Mouse (Mus musculus) hindbrain, embryonic 10.5 days (tissue): ENCODE results near the gene Tmem262. TPM values are rescaled to one million over a fixed set of nuclear protein-coding genes. Genes with fewer than 3 reads are reported as not detected.

ENCODE experiments used
- DNase-seq: peaks from one replicate; pipeline ENCODE4 v3.0.0-alpha.2; 2017; ENCODE audit warnings: low spot score
- H3K27ac ChIP-seq: fragments of 300-500 bp; sonication (generic); 2 replicates; pipeline ENCODE4 v1.5.1; 2016; ENCODE audit warnings: mild to moderate bottlenecking, moderate library complexity
- H3K27me3 ChIP-seq: fragments of 300-500 bp; sonication (generic); 2 replicates; pipeline ENCODE4 v1.6.1; 2016; ENCODE audit warnings: mild to moderate bottlenecking; ENCODE audit not compliant: poor library complexity, insufficient read depth, severe bottlenecking
- H3K36me3 ChIP-seq: fragments of 300-500 bp; sonication (generic); 2 replicates; pipeline ENCODE4 v1.6.1; 2016; ENCODE audit warnings: mild to moderate bottlenecking, moderate library complexity
- H3K4me1 ChIP-seq: fragments of 300-500 bp; sonication (generic); replicated peaks from 2 replicates; pipeline ENCODE4 v1.6.1; 2016; ENCODE audit warnings: mild to moderate bottlenecking
- H3K4me3 ChIP-seq: fragments of 300-500 bp; sonication (generic); 2 replicates; pipeline ENCODE4 v1.5.1; 2016; ENCODE audit warnings: mild to moderate bottlenecking, moderate library complexity
- H3K9me3 ChIP-seq: fragments of 300-500 bp; sonication (generic); 2 replicates; pipeline ENCODE4 v1.6.1; 2016; ENCODE audit warnings: mild to moderate bottlenecking, moderate library complexity
- WGBS: fragments of 180-500 bp; shearing (Covaris S2); methylation state at CpG from one replicate; pipeline ENCODE4 v1.1.7; 2016; 5-methylcytosine and 5-hydroxymethylcytosine counted together
- polyA plus RNA-seq: library from polyadenylated mRNA; unstranded; fragments of >200 nt; fragmentation: Nextera tagmentation; extraction: Ambion mirVana; gene quantifications from 2 replicates; pipeline ENCODE4 v1.2.1, GENCODE M21; 2016

The Tmem262 gene
- polyA plus RNA-seq, 1 experiment from 2014 or later = not detected

DNA sequence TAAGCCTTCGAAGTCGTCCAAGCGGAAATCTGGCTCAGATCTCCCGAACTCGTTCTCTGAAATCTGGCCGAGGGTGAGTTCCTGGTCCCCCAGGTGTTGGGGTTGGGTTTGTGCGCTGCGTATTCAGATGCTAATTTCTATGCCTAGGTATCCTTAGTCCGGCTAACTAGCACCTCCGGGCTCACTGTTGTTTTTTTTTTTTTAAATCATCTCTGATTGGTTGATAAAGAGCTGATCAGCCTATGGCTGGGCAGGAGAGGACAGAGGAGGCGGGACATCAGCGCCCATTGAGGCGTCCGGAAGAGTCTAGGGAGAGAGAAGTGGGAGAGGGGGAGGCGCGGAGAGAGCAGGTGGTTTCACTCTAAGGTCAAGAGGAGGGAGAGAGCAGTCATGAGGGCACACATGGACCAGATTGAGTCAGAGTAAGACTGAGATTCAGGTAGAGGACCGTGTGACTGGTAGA, 5.6 kb downstream of the Tmem262 start:
- Histone ChIP-seq H3K4me3 (peak overlapping the region; percentile 87), H3K36me3 (peaks cover 68% of the 10 kb centered on the region), H3K9me3 (no peaks in the 10 kb centered on the region), H3K27ac (peak overlapping the region; percentile 91), H3K4me1 (peaks cover 24% of the 10 kb centered on the region), H3K27me3 (no peaks in the 10 kb centered on the region)
- peak; percentile 74 for DNase-seq
- under 1% methylated on average over 17 of the region's 17 CpGs for WGBS

DNA sequence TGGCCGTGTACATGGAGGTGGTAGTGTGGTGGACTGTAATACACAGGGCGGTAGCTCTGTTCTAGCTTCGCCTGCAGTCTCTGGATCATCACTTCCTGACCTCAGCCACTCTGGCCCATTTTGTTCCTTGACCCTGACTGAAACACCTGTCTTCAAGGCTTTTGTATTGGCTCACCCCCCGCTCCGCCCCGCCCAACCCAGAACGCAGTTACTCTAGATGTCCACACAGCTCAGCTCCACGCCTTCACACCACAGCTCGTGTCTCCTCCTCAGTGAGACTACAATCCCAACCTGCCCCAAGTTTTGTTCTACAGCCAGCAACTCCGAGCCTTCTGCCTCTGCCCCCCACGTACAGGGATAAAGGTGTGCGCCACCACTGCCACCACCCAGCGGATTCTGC, 9.0 kb downstream of the Tmem262 start:
- H3K27ac ChIP-seq = no peak overlapping the region
- no peak for DNase-seq
- no peak overlapping the region for H3K4me3 ChIP-seq
- no peaks in the 10 kb centered on the region for H3K27me3 ChIP-seq
- 94% methylated on average over 13 of the region's 13 CpGs for WGBS
- no peaks in the 10 kb centered on the region for H3K9me3 ChIP-seq
- peaks cover 76% of the 10 kb centered on the region for H3K36me3 ChIP-seq
- peaks cover 17% of the 10 kb centered on the region for H3K4me1 ChIP-seq

DNA sequence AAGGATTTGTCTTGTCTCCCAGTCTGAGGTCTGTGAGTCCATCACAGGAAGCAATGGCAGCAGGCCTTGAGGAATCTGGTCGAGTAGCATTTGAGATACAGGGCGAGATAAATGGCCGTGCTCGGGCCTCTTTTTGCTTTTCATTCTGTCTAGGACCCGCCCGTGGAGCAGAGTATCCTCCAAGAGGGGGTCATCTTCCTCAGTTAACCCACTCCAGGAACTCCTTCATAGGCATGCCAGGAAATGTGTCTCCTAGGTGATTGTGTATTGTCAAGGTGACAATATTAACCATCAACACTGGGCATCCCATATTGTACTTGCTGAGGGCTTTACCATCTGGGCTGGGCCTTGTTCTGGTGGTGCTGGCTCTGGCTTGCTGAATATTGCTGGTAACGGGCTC, 14.3 kb downstream of the Tmem262 start, which contains the start of gene AC131692.1:
TSS of gene AC131692.1 (plus strand) at position 301 of the 400 bp plus-strand sequence.
- 91% methylated on average over 7 of the region's 7 CpGs for WGBS
- H3K27ac ChIP-seq = no peak within 1 kb of the TSS
- peaks cover 95% of the 10 kb centered on the region for H3K36me3 ChIP-seq
- no peaks in the 10 kb centered on the region for H3K4me1 ChIP-seq
- DNase-seq = no peak
- H3K27me3 ChIP-seq = no peaks in the 10 kb centered on the region
- no peaks in the 10 kb centered on the region for H3K9me3 ChIP-seq
- no peak within 1 kb of the TSS for H3K4me3 ChIP-seq

DNA sequence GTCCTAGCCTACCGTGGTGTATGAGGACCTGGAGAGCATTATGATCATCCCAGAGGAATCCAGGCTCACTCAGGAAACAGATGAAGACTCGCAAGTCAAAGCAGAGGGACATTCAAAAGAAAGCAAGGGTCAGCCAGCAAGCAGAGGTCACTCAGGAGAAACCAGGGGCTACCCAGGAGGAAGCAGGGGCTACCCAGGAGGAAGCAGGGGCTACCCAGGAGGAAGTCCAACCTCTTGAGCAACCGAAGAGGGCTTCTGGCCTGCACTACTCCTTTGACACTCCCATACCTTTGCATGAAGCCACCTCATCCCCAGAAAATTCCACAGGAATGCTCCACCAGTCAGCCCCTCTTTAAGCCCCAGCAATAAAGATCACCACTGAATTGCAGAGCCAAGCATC, 18.0 kb downstream of the Tmem262 start:
- H3K4me3 ChIP-seq = no peak overlapping the region
- H3K27ac ChIP-seq = no peak overlapping the region
- H3K9me3 ChIP-seq = no peaks in the 10 kb centered on the region
- no peak for DNase-seq
- H3K27me3 ChIP-seq = no peaks in the 10 kb centered on the region
- 87% methylated on average over 3 of the region's 3 CpGs for WGBS
- no peaks in the 10 kb centered on the region for H3K4me1 ChIP-seq
- peaks cover 65% of the 10 kb centered on the region for H3K36me3 ChIP-seq

DNA sequence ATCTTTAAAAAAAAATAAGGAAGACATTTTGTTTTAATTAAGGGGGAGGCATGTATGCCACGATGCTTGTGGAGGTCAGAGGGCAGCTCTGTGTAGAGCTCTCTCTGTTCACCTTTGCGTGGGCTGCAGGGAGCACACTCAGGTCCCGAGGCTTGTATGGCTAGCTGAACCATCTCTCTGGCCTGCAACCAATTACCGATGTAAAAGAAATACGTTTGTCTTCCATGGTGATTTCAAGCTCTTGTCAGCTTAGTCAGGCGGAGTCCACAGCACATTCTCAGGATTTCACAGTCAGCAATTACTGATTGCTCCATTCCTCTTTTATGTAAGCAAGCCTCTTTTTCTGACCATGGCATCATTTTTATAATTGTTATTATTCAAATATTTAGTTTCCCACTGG, 21.4 kb downstream of the Tmem262 start:
- WGBS = 65% methylated on average over 6 of the region's 6 CpGs
- no peaks in the 10 kb centered on the region for H3K9me3 ChIP-seq
- H3K27ac ChIP-seq = no peak overlapping the region
- no peak for DNase-seq
- no peaks in the 10 kb centered on the region for H3K27me3 ChIP-seq
- H3K4me3 ChIP-seq = no peak overlapping the region
- H3K36me3 ChIP-seq = peaks cover 35% of the 10 kb centered on the region
- no peaks in the 10 kb centered on the region for H3K4me1 ChIP-seq

DNA sequence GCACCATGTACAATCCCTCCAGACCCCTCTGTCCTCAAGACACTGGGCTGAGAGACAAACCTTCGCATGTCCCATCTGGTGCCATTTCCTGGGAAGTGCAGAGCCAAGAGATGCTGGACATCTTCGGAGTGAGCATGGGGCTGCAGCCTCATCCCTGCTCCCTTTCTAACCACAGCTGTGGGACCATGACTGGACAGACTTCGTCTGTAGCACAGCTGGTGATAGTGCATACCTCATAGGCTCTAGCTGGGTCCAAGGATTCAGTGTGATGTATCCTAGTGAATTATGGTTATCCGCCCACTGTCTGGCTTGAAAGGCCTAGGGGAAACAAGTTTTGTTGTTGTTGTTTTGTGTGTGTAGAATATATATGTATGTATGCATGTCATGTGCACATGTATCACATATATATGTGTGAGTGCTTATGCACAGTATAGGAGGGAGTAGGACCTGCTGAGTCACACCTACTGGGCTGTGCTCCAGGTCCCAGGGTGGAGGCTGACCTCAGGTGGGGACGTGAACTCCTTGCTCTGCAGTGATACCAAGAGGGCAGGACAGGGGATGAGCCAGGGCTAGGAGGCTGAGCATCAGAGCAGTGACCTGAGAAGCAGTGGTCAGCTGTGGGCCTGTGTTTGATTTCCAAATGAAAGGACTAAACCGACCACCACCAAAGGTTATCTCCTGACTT, 22.5 kb downstream of the Tmem262 start:
- Histone ChIP-seq H3K36me3 (peaks cover 26% of the 10 kb centered on the region), H3K9me3 (no peaks in the 10 kb centered on the region), H3K4me3 (no peak overlapping the region), H3K27me3 (no peaks in the 10 kb centered on the region), H3K4me1 (no peaks in the 10 kb centered on the region; the same call in 1 of the 2 replicates), H3K27ac (no peak overlapping the region)
- 82% methylated on average over 6 of the region's 6 CpGs for WGBS
- DNase-seq = no peak

DNA sequence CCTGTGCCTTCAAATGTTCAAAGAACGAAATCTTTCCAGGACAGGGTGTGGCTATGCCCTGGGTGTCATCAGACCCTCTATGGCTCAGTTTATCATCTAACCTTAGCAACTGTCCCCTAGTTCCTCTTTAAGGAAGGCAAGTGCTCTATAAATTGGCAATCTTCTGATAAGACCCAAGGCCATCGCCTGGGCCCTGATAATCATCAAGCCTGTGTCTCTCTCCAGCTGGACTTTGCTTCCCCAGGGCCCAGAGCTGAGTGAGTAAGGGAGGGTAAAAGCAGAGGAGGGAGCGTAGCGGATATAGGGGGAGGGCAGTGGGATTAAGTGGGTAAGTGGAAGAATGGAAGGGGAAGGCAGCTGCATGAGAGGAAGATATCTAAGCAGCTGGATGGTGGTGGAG, 24.6 kb downstream of the Tmem262 start:
- H3K9me3 ChIP-seq = no peaks in the 10 kb centered on the region
- H3K27me3 ChIP-seq = no peaks in the 10 kb centered on the region
- peaks cover 6% of the 10 kb centered on the region for H3K36me3 ChIP-seq
- H3K27ac ChIP-seq = no peak overlapping the region
- no peaks in the 10 kb centered on the region; the same call in 1 of the 2 replicates for H3K4me1 ChIP-seq
- no peak for DNase-seq
- WGBS = 89% methylated on average over 4 of the region's 4 CpGs
- H3K4me3 ChIP-seq = no peak overlapping the region

DNA sequence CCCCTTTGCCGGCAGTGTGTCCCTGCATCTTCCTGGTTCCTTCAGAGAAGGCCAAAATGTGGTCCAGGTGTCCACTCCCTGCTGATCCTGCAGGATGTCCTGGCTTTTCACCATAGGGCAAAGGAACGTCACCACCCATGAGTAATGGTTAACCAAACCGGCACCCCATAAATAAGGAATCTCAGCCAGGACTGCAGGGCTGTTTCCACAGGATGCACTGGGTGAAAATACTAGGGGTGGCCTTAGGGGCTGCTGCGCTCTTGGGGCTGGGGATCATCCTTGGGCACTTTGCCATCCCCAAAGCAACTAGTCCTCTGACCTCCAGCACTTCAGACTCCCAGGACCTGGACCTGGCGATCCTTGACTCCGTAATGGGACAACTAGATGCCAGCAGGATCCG, 25.8 kb downstream of the Tmem262 start, which contains the start of gene Naaladl1:
TSS of gene Naaladl1 (plus strand) at position 197 of the 400 bp plus-strand sequence.
- H3K27ac ChIP-seq = 0 out of 2 replicates have a peak within 1 kb of the TSS, but pooled peaks have one; percentile 5
- H3K9me3 ChIP-seq = no peaks in the 10 kb centered on the region
- H3K4me1 ChIP-seq = no peaks in the 10 kb centered on the region; the same call in 1 of the 2 replicates
- no peaks in the 10 kb centered on the region for H3K27me3 ChIP-seq
- 85% methylated on average over 7 of the region's 7 CpGs for WGBS
- H3K4me3 ChIP-seq = no peak within 1 kb of the TSS
- 0 out of 2 replicates have a peak, but pooled peaks cover 5% of the 10 kb centered on the region for H3K36me3 ChIP-seq
- DNase-seq = no peak

DNA sequence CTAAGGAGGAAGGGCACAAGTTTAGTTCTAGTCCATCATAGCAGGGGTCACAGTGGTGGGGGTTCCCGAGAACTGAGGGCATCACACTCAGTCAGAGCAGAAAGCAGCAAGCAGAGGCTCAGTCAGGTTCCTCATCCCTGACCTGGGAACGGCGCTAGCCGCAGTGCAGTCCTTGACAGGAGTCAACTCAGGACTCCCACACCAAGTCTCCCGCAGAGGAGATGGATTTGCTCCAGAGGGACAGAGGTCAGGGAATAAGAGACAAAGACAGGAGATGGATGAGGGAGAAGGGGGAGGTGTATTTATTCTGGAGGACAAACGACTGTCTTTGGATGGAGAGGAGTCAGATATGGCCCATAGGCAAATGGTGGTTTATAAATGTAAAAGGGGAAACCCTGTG, 33.3 kb downstream of the Tmem262 start:
- peaks cover 18% of the 10 kb centered on the region for H3K4me1 ChIP-seq
- H3K9me3 ChIP-seq = no peaks in the 10 kb centered on the region
- H3K27me3 ChIP-seq = no peaks in the 10 kb centered on the region
- WGBS = 61% methylated on average over 6 of the region's 6 CpGs
- no peak overlapping the region for H3K27ac ChIP-seq
- no peak overlapping the region for H3K4me3 ChIP-seq
- DNase-seq = no peak
- peaks cover 56% of the 10 kb centered on the region for H3K36me3 ChIP-seq

DNA sequence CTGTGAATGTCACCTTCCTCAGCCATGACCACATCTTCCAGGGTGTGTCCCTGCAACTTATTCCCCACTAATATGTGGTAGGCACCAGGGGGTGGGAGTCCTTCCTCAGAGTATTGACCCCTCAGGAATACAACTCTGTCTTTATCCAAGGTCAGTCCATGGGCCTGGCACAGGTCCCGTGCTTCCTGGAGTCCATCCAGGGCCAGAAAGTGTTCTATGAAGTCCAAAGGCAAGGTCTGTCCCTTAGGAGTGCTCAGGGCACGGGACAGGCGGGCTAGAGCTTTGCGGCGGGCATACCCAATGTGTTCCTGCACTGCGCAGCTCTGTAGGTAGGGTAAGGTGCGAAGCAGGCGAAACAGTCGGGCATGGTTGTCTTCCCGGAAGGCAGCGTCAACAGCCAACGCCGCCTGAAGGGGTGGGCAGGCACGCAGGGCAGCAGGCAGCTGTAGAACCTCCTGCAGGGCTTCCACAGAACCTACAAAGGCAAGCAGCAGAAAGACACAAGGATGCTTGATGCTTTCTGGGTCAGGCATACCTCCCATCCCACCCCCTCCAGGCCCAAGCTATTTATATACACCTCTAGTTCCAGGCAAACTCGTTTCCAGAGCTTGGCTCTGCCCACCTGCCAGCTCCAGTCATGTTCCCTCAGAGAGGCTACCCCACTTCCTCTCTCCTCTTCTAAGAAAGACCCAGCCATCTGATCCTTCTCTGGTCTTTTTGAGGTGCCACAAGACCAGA, 36.4 kb downstream of the Tmem262 start:
- Histone ChIP-seq H3K4me3 (peak overlapping the region; percentile 83), H3K36me3 (peaks cover 51% of the 10 kb centered on the region), H3K27ac (no peak overlapping the region), H3K27me3 (no peaks in the 10 kb centered on the region), H3K4me1 (peaks cover 38% of the 10 kb centered on the region), H3K9me3 (no peaks in the 10 kb centered on the region)
- 93% methylated on average over 15 of the region's 15 CpGs for WGBS
- no peak for DNase-seq

DNA sequence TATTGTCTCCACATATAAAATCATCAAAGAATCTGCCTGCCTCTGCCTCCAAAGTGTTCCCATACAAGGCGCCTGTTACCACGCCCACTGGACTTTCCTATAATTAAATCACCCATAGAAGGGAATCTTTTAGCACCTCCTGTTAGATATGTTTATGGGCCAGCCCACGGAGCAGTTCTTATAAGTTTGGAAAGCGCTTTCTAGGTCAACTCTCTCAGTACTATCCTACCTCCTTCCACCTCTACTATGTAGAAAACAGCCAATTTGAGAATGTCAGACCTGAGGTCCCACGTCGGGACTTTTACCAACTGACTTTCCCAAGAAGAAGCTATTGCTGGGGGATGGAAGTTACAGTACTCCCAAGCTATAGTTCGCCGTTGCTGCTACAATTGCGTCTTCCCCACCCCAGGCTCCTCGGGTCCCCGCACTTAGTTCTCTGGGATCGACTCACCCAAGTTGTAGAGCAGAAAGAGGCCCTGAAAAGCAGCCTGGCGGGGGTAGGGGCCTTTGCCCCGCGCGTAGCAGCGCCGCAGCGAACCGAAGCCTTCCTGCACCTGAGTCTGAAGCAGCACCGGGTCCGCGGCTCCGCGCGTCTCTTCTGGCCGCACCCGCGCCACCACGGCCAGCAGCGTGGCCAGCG, 37.6 kb downstream of the Tmem262 start:
- DNase-seq = no peak
- Histone ChIP-seq H3K36me3 (peaks cover 43% of the 10 kb centered on the region), H3K9me3 (no peaks in the 10 kb centered on the region), H3K27me3 (no peaks in the 10 kb centered on the region), H3K27ac (peak overlapping the region; percentile 97), H3K4me1 (peaks cover 46% of the 10 kb centered on the region), H3K4me3 (peak overlapping the region; percentile 83)
- WGBS = 6% methylated on average over 32 of the region's 32 CpGs

DNA sequence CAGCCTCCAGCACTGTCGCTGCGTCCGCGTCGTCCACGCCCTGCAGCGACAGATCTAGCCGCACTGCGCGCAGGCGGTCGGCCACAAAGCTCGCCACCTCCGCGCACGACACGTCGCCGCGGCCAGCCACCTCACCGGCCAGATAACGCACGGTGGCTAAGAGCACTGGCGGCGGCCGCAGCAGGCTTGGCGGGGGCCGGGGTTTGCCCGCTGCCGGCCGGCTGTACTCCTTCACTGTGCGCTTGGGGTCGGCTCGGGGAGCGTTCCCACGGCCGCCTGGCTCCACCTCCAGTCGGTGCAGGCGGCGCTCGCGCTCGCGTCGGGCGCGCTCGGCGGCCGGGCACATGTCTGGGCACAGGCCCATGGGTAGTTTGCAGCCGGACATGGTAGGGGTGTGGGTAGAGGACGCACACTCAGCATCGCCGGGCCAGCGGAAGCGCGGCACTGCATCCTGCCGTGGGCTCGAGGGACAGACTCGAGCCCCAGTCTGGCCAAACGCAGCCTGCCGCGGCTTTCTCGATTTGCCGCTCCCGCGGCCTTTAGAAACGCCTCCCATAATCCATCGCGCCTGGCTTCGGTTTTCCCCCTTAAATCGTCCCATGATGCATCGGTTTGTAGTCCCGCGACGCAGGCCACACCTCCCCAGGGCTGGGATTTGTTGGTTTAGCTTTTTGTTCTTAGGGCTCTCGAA, 38.3 kb downstream of the Tmem262 start, which contains the start of gene Sac3d1:
TSS of gene Sac3d1 (minus strand) at position 665 of the 691 bp plus-strand sequence.
- Histone ChIP-seq H3K4me1 (peaks cover 46% of the 10 kb centered on the region), H3K27me3 (no peaks in the 10 kb centered on the region), H3K36me3 (peaks cover 37% of the 10 kb centered on the region), H3K4me3 (peak within 1 kb of the TSS; percentile 83), H3K9me3 (no peaks in the 10 kb centered on the region), H3K27ac (peak within 1 kb of the TSS; percentile 97)
- under 1% methylated on average over 77 of the region's 77 CpGs for WGBS
- peak; percentile 92 for DNase-seq
